Comparison of ENCODE assay signal across 8 mouse cellular contexts in the genomic region with DNA sequence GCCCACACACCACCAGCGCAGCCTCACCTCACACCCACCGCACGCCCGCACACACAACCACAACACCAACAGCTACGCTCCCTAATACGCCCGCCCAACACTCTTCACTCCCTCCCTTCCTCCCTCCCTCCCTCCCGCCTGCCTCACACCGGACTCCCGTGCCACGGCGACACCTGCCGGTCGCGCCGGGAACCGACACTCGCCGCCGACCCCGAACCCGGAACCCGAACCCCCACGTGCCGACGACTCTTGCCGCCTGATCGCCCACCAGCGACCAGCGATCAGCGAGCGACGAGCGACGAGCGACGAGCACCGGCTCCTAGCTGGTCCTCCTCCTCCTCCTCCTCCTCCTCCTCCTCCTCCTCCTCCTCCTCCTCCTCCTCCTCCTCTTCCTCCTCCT. TPM values are rescaled to one million over a fixed set of nuclear protein-coding genes. Genes with fewer than 3 reads are reported as not detected.
DNase-seq lines count a peak whose midpoint lies in the region; ATAC-seq and TF ChIP-seq lines count a peak whose summit lies in the region.
"Not testable (repeated sequence)": the region's sequence is repeated elsewhere in the genome, so short reads cannot be mapped to it uniquely, and the experiment has no call there.

No protein-coding gene starts in this region.

- not testable (repeated sequence) for H3K9ac ChIP-seq in forebrain, embryonic 13.5 days; heart, embryonic 12.5 days; lung, embryonic 14.5 days

- H3K4me1 ChIP-seq in forebrain, embryonic 13.5 days; heart, embryonic 12.5 days (replicated peaks); lung, embryonic 14.5 days (ENCODE audit: insufficient read depth); olfactory bulb, adult 2 months (ENCODE audit: control insufficient read depth, insufficient read depth, low read length): not testable (repeated sequence)

- WGBS in forebrain, embryonic 13.5 days = 5% methylated on average over 20 of the region's 38 CpGs
- 5% methylated on average over 21 of the region's 38 CpGs for WGBS in heart, embryonic 12.5 days
- WGBS in lung, embryonic 14.5 days = under 1% methylated on average over 16 of the region's 38 CpGs
- WGBS in olfactory bulb, adult 2 months = 5% methylated on average over 21 of the region's 38 CpGs

- not testable (repeated sequence) for TF ChIP-seq POLR2A in olfactory bulb, adult 2 months (IDR thresholded peaks at IDR 0.05; ENCODE audit: insufficient read depth, low read depth, low read length)

- ATAC-seq in forebrain, embryonic 13.5 days; heart, embryonic 12.5 days (ENCODE audit: insufficient number of reproducible peaks, low FRiP score); lung, embryonic 14.5 days (ENCODE audit: insufficient read depth): not testable (repeated sequence)

- TF ChIP-seq CTCF in left cerebral cortex, adult 2 months (IDR thresholded peaks at IDR 0.05); lung, embryonic 14.5 days (IDR thresholded peaks at IDR 0.05; ENCODE audit: low read depth); olfactory bulb, adult 2 months (IDR thresholded peaks at IDR 0.05; ENCODE audit: insufficient read depth, low read depth, low read length): not testable (repeated sequence)

- peak; percentile 93 for DNase-seq in adrenal gland, adult 2 months
- DNase-seq in kidney, adult 18-20 months = peak; percentile 76
- DNase-seq in left cerebral cortex, adult 2 months (ENCODE audit: extremely low spot score in 1 of 2, low spot score in 2 of 2) = peak; percentile 83 to 86
- DNase-seq in lung, embryonic 14.5 days = not testable (repeated sequence)
- DNase-seq in testis, postnatal 10 days (ENCODE audit: low spot score) = peak; percentile 47

- H3K4me3 ChIP-seq in forebrain, embryonic 13.5 days = 0 out of 2 replicates have a peak overlapping the region, but pooled peaks have one; percentile 19
- H3K4me3 ChIP-seq in heart, embryonic 12.5 days = peak overlapping the region; percentile 34
- not testable (repeated sequence) for H3K4me3 ChIP-seq in left cerebral cortex, adult 2 months; lung, embryonic 14.5 days (ENCODE audit: low read depth, low read length)
- H3K4me3 ChIP-seq in olfactory bulb, adult 2 months (ENCODE audit: insufficient read depth, low read depth, low read length) = peak overlapping the region; percentile 41

- not testable (repeated sequence) for H3K9me3 ChIP-seq in forebrain, embryonic 13.5 days (replicated peaks); heart, embryonic 12.5 days (replicated peaks); lung, embryonic 14.5 days (ENCODE audit: low read depth, low read length)

- H3K27me3 ChIP-seq in forebrain, embryonic 13.5 days; heart, embryonic 12.5 days (replicated peaks); lung, embryonic 14.5 days (ENCODE audit: insufficient read depth, low read length): not testable (repeated sequence)

- intact Hi-C loops in left cerebral cortex, adult 2 months (cut with DNase I) = not testable (repeated sequence)

- H3K27ac ChIP-seq in forebrain, embryonic 13.5 days; heart, embryonic 12.5 days (ENCODE audit: poor library complexity, severe bottlenecking); left cerebral cortex, adult 2 months; lung, embryonic 14.5 days (ENCODE audit: low read depth); olfactory bulb, adult 2 months (ENCODE audit: insufficient read depth, low read depth, low read length): not testable (repeated sequence)

- peak overlapping the region; percentile 40 for H3K4me2 ChIP-seq in forebrain, embryonic 13.5 days
- H3K4me2 ChIP-seq in heart, embryonic 12.5 days = peak overlapping the region; percentile 63
- H3K4me2 ChIP-seq in lung, embryonic 14.5 days = peak overlapping the region; percentile 37; the same call in 1 of the 2 replicates

- not testable (repeated sequence) for H3K36me3 ChIP-seq in forebrain, embryonic 13.5 days (ENCODE audit: poor library complexity, severe bottlenecking); heart, embryonic 12.5 days; lung, embryonic 14.5 days (ENCODE audit: insufficient read depth)

RNA-seq across cellular contexts. Expression of a gene that starts 55.4 kb away (rescaled TPM):
- 100 to 1,000 TPM in 1 of 2 experiments, 10 to 100 TPM in 1; 93.2 to 114 TPM for total RNA-seq in adrenal gland, adult 2 months (2021)
- 7.9 and 8.7 TPM in 2 replicates for polyA plus RNA-seq in adrenal gland, adult 2 months (2012; rRNA removed)
- polyA plus RNA-seq in forebrain, embryonic 13.5 days (2015; fragmentation: Nextera tagmentation; extraction: Ambion mirVana) = 167 and 173 TPM in 2 replicates
- polyA plus RNA-seq in heart, embryonic 12.5 days (2016; fragmentation: Nextera tagmentation; extraction: Ambion mirVana) = 209 and 219 TPM in 2 replicates
- 10 to 100 TPM; 54.7 to 58.1 TPM for total RNA-seq in left cerebral cortex, adult 2 months (2021)
- polyA plus RNA-seq in lung, embryonic 14.5 days (2014; fragmentation: Nextera tagmentation; extraction: Ambion mirVana) = 372 and 376 TPM in 2 replicates
- polyA plus RNA-seq in olfactory bulb, adult 2 months (2012; ENCODE audit: insufficient read depth, insufficient read length, low replicate concordance, missing spikeins) = not detected in 2 replicates
